Mouse (Mus musculus) c-Kit-negative CD71-positive TER-119-positive erythroid progenitor cells, embryonic 14.5 days (primary cell): ENCODE data around the gene Clca2.
"Not testable (repeated sequence)": the region's sequence is repeated elsewhere in the genome, so short reads cannot be mapped to it uniquely, and the experiment has no call there.

Source experiments
- DNase-seq: peaks from one replicate; pipeline ENCODE4 v3.0.0-alpha.2; 2013; ENCODE audit warnings: low read depth, low spot score

Clca2 gene

GRCm38 (mm10) chr3:145086180-145086579, 13.1 kb downstream of the Clca2 start:
- DNase-seq = no peak

- no peak for DNase-seq
Measured at GRCm38 (mm10) chr3:145083081-145083480, 16.2 kb downstream of the Clca2 start.

GRCm38 (mm10) chr3:145080904-145081303, 18.3 kb downstream of the Clca2 start:
- DNase-seq = no peak

- no peak for DNase-seq
Measured at GRCm38 (mm10) chr3:145078405-145078804, 20.8 kb downstream of the Clca2 start.

GRCm38 (mm10) chr3:145072339-145072738, 26.9 kb downstream of the Clca2 start:
- DNase-seq = no peak

- DNase-seq = no peak
Measured at GRCm38 (mm10) chr3:145068964-145069363, 30.3 kb downstream of the Clca2 start.

GRCm38 (mm10) chr3:145055138-145055537, 44.1 kb downstream of the Clca2 start:
- DNase-seq = not testable (repeated sequence)

- DNase-seq = no peak
Measured at GRCm38 (mm10) chr3:145049820-145050219, 49.4 kb downstream of the Clca2 start.

GRCm38 (mm10) chr3:145038813-145039212, 60.4 kb downstream of the Clca2 start:
- no peak for DNase-seq

- no peak for DNase-seq
Measured at GRCm38 (mm10) chr3:145032676-145033075, 66.6 kb downstream of the Clca2 start, which contains the start of gene Clca1. Gene Clca1, minus strand, starts transcription at chr3:145032776.

GRCm38 (mm10) chr3:145028036-145028435, 71.2 kb downstream of the Clca2 start:
- no peak for DNase-seq

- DNase-seq = peak; percentile 22
Measured at GRCm38 (mm10) chr3:145026750-145027149, 72.5 kb downstream of the Clca2 start.
